Mouse (Mus musculus) brown adipose tissue, adult 24 weeks (tissue): Measurements from ENCODE around the gene Rbfox2. TPM values are rescaled to one million over a fixed set of nuclear protein-coding genes. Genes with fewer than 3 reads are reported as not detected.

ENCODE experiments used
- H3K27ac ChIP-seq: fragments of 200-500 bp; replicated peaks from 2 replicates; pipeline ENCODE4 v1.5.1; 2012; ENCODE audit warnings: low read depth, mild to moderate bottlenecking, low read length
- H3K4me1 ChIP-seq: fragments of 200-500 bp; 2 replicates; pipeline ENCODE4 v1.6.1; 2012; ENCODE audit warnings: low read length, mixed read lengths; ENCODE audit not compliant: control insufficient read depth, insufficient read depth, insufficient read length
- H3K4me3 ChIP-seq: fragments of 200-500 bp; 2 replicates; pipeline ENCODE4 v1.5.1; 2012; ENCODE audit warnings: low read depth, mild to moderate bottlenecking, low read length, moderate library complexity; ENCODE audit not compliant: insufficient read depth
- polyA plus RNA-seq: library from polyadenylated mRNA; stranded (reverse); fragments of >200 nt; gene quantifications from 2 replicates; pipeline ENCODE4 v1.2.4, GENCODE M21; 2012; ENCODE audit not compliant: missing spikeins, insufficient read depth, insufficient read length

Gene Rbfox2
- polyA plus RNA-seq, 1 experiment, result 30.5 TPM

DNA sequence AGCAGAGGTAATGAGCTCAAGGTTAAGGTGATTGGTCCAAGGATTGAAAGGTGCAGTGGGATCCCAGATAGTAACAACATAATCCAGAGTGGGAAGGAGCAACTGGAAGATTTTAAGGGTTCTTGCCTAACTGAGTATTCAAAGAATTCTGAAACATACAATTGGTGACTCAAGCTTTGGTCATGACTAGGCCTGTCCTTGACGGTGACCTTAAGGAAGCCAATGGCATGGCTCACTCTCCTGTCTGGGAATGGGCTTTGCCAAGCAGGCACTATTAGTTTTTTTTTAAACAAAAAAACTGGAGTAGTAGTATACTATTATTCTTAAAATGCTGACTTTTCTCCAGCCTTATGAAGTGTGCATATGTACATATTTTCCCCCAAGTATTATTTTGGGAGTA is 211.6 kb downstream of the Rbfox2 start:
- no peak overlapping the region for H3K27ac ChIP-seq
- no peak overlapping the region for H3K4me3 ChIP-seq
- H3K4me1 ChIP-seq, result no peaks in the 10 kb centered on the region

DNA sequence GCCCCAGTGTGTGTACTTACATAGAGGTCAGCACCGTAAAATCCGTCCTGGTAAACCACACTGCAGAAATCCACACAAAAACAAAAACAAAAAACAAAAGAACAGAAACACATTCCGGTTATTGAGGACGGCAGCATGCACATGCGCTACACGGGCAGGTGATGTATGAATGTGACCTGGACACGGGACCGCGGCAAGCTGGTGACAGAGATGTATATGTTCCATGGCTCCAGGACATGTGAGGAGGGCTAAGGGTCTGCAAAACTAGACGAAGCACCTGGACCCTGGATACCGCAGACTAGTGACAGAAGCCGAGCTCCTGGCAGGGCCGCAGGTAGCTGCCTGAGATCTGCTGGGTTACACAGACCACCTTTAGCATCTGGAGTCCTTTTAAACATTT is 212.4 kb downstream of the Rbfox2 start:
- Histone ChIP-seq H3K4me3 (no peak overlapping the region), H3K4me1 (no peaks in the 10 kb centered on the region), H3K27ac (no peak overlapping the region)

DNA sequence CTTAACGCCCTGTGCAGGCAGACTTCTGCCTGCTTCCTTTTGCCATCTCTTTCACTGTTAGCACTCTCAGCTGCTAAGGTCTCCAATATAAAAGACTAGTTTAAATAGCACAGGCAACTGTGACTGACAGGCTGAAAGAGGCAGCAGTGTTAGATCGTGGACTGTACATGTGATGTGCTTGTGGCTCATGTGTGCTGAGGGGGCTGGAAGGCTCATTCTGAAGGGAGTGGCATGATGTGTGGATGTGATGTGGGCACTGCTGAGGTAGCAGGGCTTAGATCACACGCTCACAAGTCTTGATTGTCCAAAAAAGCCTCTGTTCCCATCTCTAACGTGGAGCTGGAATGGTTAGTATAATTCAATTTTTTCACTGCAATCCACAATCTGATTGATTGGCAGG is 215.4 kb downstream of the Rbfox2 start:
- H3K4me3 ChIP-seq, result no peak overlapping the region
- no peak overlapping the region for H3K27ac ChIP-seq
- no peaks in the 10 kb centered on the region for H3K4me1 ChIP-seq

DNA sequence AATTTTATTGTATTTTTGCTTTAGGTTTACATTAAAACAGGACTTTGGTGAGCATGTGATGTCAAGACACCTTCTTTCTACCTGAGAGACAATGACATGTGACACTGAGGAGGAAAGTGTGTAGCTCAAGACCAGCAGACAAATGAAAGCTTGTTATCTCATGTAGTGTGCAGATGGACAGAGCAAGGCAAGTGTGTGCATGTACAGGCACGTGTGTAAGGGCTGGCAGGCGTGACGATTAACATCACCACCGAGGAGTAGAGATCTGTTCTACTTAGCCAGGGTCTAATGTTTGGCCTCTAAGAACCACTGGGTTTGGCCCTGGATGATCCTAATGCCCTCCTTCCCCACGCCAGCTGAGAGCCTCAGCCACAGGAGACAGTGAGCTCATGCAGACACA is 216.3 kb downstream of the Rbfox2 start:
- no peak overlapping the region for H3K4me3 ChIP-seq
- no peak overlapping the region for H3K27ac ChIP-seq
- no peaks in the 10 kb centered on the region for H3K4me1 ChIP-seq

DNA sequence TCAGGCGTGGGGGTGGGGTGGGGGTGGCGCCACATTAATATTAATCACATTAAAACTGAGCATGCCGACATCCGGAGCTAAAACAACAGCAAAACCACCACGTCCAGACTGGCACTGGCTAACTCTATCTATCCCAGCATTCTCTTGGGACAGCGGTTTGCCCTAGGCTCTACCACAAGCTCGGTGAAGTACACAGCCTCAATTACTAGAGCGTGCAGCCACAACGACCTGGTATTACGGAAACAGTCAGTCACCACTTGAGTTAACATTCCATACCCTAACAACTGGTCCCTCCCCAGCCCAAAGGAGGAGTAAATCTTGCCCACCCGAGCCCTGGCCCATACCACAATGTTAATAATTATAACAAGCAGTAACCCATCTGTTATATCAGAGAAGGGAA is 217.6 kb downstream of the Rbfox2 start:
- H3K4me1 ChIP-seq, result no peaks in the 10 kb centered on the region
- H3K27ac ChIP-seq, result no peak overlapping the region
- no peak overlapping the region for H3K4me3 ChIP-seq

DNA sequence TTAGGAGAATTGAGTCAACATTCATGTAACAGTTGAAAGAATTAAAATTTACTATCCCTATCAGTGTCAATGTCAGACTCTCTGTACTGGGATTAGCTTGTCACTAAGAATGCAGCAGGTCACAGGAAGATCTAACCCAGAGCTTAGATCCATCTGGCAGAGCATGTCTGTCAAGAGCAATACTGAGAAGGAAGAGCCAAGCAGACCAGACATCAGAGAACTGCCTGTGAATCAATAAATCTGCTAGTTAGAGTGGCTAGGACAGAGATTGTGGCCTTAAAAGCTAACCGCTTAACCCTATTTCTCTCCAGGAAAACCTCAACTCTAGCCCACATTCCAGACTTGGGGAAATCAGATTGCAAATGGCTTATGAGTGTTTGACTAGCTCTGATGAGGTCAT is 220.3 kb downstream of the Rbfox2 start:
- no peak overlapping the region for H3K4me3 ChIP-seq
- no peak overlapping the region; the same call in 1 of the 2 replicates for H3K27ac ChIP-seq

DNA sequence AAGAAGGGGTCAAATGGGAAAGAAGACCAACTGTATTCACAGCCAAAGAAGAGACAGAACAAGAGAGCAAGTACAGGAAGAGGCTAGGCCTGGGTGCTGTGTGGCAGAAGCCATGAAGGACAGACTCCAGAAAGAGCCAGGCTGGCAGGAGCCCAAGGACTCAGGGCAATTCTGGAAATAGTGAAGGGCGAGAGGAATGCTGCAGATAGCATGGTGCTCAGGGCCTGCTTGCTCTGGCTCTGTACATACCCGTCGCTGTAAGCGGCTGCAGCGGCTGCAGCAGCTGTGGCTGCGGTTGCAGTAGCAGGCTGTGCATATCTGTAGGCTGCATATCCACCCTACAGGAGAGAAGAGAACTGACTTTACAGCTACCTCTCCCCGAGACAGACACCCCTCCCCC is 221.0 kb downstream of the Rbfox2 start:
- Histone ChIP-seq H3K4me3 (no peak overlapping the region), H3K27ac (no peak overlapping the region), H3K4me1 (peaks cover 5% of the 10 kb centered on the region; the same call in 1 of the 2 replicates)

More for the DNA sequence above, 220.3 kb downstream of the Rbfox2 start:
- H3K4me1 ChIP-seq, result peaks cover 2% of the 10 kb centered on the region; the same call in 1 of the 2 replicates

DNA sequence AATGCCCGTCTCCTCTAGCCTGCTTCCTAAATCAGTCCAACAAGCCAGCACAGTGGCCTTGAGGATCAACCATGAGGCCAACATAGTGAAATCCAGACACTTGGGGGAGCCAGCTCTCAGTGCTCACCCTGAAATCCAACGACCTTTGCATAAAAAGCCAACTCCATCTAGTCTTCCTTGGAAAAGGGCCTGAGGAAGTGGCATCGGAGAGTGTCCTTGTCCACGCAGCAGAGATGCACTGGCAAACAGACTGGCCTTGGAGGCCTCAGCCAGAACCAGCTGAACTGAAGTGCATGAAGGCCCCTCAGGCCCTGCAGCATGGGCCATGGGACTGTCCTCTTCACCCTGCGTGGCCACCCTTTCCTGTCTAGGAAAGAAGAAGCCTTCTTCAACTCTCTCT is 225.3 kb downstream of the Rbfox2 start:
- Histone ChIP-seq H3K4me3 (no peak overlapping the region), H3K4me1 (peaks cover 10% of the 10 kb centered on the region), H3K27ac (peak overlapping the region; percentile 68)

DNA sequence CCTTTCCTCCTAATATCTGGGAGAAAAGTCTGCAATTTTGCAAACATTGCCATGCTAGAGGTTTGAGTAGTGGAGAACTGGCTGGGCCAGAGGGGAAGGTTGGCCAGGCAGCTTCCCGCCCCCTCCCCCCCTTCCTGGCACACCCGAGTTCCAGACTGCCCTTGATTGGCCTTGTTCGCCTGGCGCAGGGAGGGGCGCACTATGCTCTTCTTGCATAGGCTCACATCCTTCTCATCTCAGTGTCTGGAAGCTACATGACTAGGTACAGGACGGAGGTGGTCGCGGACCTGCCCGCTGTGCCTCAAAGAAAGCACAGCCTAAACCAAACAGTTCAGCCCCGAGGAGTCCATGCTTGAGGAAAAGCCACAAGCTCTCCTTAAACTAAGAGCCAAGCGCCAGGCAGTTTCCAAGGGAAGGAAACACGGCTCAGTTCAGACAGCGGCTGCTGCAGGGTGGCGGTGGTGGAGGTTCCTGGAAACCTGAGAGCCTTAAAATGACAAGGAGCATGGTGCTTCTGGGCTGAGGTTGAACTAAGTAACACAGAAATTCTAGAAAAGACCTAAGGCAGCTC is 226.0 kb downstream of the Rbfox2 start:
- H3K27ac ChIP-seq, result peak overlapping the region; percentile 68
- H3K4me3 ChIP-seq, result no peak overlapping the region
- H3K4me1 ChIP-seq, result peaks cover 10% of the 10 kb centered on the region

DNA sequence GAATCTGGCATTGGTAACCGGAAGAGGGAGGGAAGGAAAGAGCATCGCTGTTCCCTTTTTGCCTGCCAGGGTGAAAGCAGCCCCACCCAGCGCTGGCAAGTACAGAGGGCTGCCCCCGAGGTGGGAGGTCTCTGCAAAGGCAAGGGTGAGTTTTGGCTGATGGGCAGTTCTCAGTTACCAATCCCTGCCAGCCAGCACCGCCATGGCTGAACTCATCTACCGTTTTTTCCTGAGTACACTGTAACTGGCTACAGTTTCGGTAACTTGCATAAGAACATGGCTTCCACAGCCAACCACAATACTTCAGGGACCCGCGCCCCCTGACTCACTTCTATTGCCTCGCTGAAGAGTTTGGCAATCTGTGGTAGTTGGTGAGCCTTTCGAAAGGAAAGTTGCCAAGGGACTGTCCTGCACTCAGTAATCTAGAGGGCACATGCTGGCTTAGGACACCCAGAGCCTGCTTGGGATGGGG is 226.9 kb downstream of the Rbfox2 start:
- peaks cover 10% of the 10 kb centered on the region for H3K4me1 ChIP-seq
- peak overlapping the region; percentile 77 for H3K27ac ChIP-seq
- peak overlapping the region; percentile 30 for H3K4me3 ChIP-seq

DNA sequence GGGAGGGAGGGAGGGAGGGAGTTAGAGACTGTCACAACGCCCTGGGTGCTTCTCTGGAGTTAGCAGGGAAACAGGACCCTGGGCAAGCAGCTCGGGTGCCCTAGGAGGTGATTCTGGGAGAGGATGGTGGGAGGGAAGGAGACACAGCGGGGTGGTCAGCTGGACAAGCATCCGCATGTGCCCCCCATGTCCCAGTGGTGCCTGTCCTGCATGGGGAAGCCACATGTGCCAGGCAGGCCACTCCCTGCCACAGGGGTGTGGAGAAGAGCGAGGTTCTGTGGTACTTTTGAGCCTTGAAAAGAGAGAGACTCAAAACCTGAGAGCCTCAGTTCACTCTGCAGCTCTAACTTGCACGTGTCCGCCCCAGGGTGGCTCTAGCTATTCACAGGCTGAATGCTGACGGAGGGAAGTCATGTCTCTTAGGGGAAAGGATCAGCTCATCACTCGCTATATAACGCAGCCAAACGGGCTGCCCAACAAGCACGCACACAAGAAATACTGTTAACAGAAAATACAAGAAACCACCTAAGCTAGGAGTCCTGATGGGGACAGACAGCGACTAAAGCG is 227.5 kb downstream of the Rbfox2 start:
- Histone ChIP-seq H3K4me1 (peaks cover 10% of the 10 kb centered on the region), H3K4me3 (peak overlapping the region; percentile 30), H3K27ac (peak overlapping the region; percentile 77)

DNA sequence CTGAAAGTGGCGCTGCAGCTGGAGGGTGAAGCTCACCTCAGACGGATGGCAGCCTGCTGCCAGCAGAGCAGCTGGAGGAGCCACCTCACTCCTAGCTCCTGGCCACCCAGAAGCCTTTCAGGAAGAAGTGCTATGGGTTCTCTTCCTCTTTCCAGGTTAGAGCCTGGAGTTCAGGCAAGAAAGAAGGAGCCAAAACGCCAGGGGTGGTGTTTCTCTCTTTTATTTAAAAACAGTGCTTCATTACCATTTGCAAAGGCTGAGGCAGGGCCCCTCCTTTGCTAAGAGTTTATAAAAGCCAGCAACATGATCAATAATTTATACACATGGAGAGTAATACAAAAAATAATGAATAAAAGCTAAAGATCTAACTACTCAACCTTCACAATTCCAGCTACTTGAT is 228.0 kb downstream of the Rbfox2 start:
- Histone ChIP-seq H3K4me1 (peaks cover 10% of the 10 kb centered on the region), H3K27ac (no peak overlapping the region), H3K4me3 (no peak overlapping the region)

DNA sequence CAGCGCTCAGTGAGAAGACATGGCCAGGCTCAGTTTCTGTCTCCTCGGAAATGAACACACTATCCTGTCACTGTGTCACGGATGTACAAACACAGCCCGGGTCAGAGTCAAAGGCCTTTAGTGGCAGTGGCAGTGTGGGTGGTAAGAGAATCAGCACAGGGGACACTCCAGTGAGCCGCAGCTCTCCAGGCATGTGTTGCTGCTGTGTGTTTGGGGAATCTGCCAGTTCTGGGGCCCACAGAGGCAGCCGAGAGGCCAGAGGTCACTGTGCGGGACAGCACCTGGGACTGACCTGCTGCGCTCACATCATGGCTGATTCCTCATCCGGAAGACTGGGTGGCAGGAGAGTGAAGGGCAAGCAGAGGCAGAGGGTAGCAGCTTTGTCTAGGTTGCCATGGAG is 228.9 kb downstream of the Rbfox2 start:
- Histone ChIP-seq H3K27ac (no peak overlapping the region), H3K4me3 (no peak overlapping the region), H3K4me1 (peaks cover 10% of the 10 kb centered on the region)

DNA sequence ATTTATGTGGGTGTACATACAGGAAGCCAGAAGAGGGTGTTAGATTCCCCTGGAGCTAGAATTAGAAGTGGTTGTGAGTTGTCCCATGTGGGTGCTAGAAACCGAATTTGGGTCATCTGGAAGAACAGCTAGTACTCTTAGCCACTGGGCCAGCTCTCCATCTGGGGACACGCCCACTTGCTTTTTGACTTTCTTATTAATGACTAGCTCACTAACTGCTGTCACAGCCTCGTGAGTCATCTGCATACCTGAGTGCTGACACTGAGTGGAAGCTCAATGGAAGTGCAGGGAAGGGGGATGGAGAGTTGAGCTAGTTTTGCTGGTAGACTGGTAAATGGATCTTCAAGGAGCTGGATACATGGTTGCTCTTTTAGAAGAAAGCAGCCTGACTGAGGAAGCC is 230.3 kb downstream of the Rbfox2 start:
- no peak overlapping the region for H3K27ac ChIP-seq
- no peak overlapping the region for H3K4me3 ChIP-seq
- H3K4me1 ChIP-seq, result peaks cover 9% of the 10 kb centered on the region

DNA sequence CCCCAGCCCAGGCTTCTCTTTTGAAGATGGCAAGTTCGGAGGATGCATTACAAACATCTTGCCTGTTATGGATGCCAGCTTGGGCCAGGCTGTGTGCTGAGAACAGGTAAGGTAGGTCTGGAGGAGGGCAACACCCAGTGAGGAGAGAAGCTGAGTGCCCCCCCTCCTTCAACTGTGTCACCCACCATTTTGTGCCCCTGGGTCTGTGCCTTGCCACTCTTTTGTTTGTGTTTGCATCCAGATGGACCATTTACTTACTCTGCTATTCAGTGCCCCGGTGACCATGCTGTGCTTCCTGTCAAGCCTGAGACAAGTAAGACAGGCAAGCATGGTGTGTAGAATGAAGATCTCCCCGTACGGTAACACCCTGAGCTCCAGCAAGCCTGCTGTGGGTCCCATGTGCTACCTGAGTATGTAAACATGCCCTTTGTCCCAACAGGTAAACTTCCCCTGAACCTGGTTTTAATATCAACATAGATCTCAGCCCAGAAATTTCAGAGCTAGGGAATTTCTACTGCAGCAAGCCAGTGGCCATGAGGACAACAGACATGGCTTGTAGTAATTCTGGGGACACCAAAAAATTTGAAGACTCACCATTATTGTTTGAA is 234.1 kb downstream of the Rbfox2 start:
- no peak overlapping the region for H3K4me3 ChIP-seq
- no peak overlapping the region for H3K27ac ChIP-seq
- peaks cover under 1% of the 10 kb centered on the region for H3K4me1 ChIP-seq

DNA sequence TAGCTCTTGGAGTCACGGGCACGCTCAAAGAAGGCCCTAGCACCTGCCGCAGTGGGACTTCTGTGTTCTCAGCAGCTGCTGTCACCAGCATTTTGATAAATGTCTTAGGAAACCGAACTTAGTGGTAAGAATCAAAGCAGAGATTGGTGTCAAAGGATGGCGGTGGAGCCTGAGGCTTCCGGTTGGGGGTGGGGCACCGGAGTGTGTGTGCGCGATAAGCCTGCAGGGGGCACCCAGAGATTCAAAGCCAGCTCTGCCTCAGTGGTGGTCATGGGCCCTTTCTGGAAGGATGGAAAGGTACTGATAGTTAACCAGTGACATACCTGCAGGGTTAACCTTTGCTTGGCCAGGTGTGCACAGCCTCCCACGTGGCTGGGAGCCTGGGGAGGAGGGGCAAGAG is 235.3 kb downstream of the Rbfox2 start:
- Histone ChIP-seq H3K4me3 (no peak overlapping the region), H3K4me1 (no peaks in the 10 kb centered on the region; the same call in 1 of the 2 replicates), H3K27ac (no peak overlapping the region)
